Mouse (Mus musculus) CH12.LX (cell line): ENCODE data around the gene Cby1. TPM values are rescaled to one million over a fixed set of nuclear protein-coding genes. Genes with fewer than 3 reads are reported as not detected.

Experiments
- DNase-seq: peaks from one replicate; pipeline ENCODE4 v3.0.0-alpha.2; 2013; ENCODE audit errors: extremely low read depth
- H3K27ac ChIP-seq: 2 replicates; pipeline ENCODE4 v1.5.1; 2012; ENCODE audit warnings: low read depth, mild to moderate bottlenecking, control low read depth, moderate library complexity; ENCODE audit not compliant: insufficient read depth
- H3K27me3 ChIP-seq: replicated peaks from 2 replicates; pipeline ENCODE3; 2012; ENCODE audit warnings: inconsistent platforms
- H3K36me3 ChIP-seq, 2 experiments: replicated peaks in 1 of 2; 2 replicates each; pipeline versions ENCODE3 to v1.6.1; 2012; ENCODE audit warnings: inconsistent platforms in 1 of 2, low read length in 1 of 2, mild to moderate bottlenecking in 1 of 2, mixed read lengths in 1 of 2, moderate library complexity in 1 of 2; ENCODE audit not compliant: control insufficient read depth in 1 of 2, insufficient read depth in 1 of 2
- H3K4me1 ChIP-seq, 2 experiments: 2 replicates each; pipeline ENCODE4 v1.6.1; 2012; ENCODE audit warnings: inconsistent platforms in 1 of 2, moderate library complexity in 1 of 2; ENCODE audit not compliant: insufficient read depth in 2 of 2, control insufficient read depth in 1 of 2
- H3K4me2 ChIP-seq: 2 replicates; pipeline ENCODE4 v1.6.1; 2012; ENCODE audit warnings: low read depth, mild to moderate bottlenecking, control low read depth; ENCODE audit not compliant: poor library complexity, insufficient read depth, severe bottlenecking
- H3K4me3 ChIP-seq, 3 experiments: fragments of 150-350 bp in 1 of 3; sonication (generic) in 1 of 3; replicated peaks in 1 of 3; 2 replicates each; pipeline versions ENCODE3 to v1.5.1; 2011 to 2012; ENCODE audit warnings: low read depth in 2 of 3, low read length in 2 of 3, mild to moderate bottlenecking in 2 of 3, moderate library complexity in 2 of 3, control low read depth in 1 of 3, improper control_type of control experiment in 1 of 3, inconsistent platforms in 1 of 3, mixed read lengths in 1 of 3; ENCODE audit not compliant: poor library complexity in 1 of 3
- H3K79me2 ChIP-seq: replicated peaks from 2 replicates; pipeline ENCODE4 v1.6.1; 2012; ENCODE audit warnings: mild to moderate bottlenecking, moderate library complexity; ENCODE audit not compliant: control insufficient read depth, poor library complexity, insufficient read depth, severe bottlenecking; ENCODE audit errors: extremely low read depth
- H3K9ac ChIP-seq: 2 replicates; pipeline ENCODE4 v1.6.1; 2012; ENCODE audit warnings: low read depth, mild to moderate bottlenecking, control low read depth, moderate library complexity; ENCODE audit not compliant: insufficient read depth
- H3K9me3 ChIP-seq: replicated peaks from 2 replicates; pipeline ENCODE3; 2012; ENCODE audit warnings: low read length, inconsistent platforms, mixed read lengths
- BHLHE40 ChIP-seq: IDR thresholded peaks from 2 replicates; pipeline ENCODE4 v1.6.1; 2011; ENCODE audit warnings: mild to moderate bottlenecking, low read depth, low read length, improper control_type of control experiment
- CHD1 ChIP-seq: IDR thresholded peaks from 2 replicates; pipeline ENCODE4 v1.6.1; 2012; ENCODE audit warnings: low read depth, low read length, improper control_type of control experiment, inconsistent platforms
- CHD2 ChIP-seq: IDR thresholded peaks from 2 replicates; pipeline ENCODE4 v1.6.1; 2011; ENCODE audit warnings: low read length, improper control_type of control experiment
- ETS1 ChIP-seq: conservative IDR thresholded peaks from 2 replicates; pipeline ENCODE4 v1.6.1; 2012; ENCODE audit warnings: low read depth, mild to moderate bottlenecking, inconsistent platforms, low read length, improper control_type of control experiment, moderate library complexity
- GABPA ChIP-seq: IDR thresholded peaks from 2 replicates; pipeline ENCODE4 v1.6.1; 2012; ENCODE audit warnings: low read depth, low read length, improper control_type of control experiment, inconsistent platforms; ENCODE audit not compliant: insufficient replicate concordance
- JUN ChIP-seq: IDR thresholded peaks from 2 replicates; pipeline ENCODE4 v1.6.1; 2011; ENCODE audit warnings: low read depth, mild to moderate bottlenecking, low read length, improper control_type of control experiment, moderate library complexity; ENCODE audit not compliant: insufficient read depth
- JUND ChIP-seq: conservative IDR thresholded peaks from 2 replicates; pipeline ENCODE4 v1.6.1; 2011; ENCODE audit warnings: low read depth, low read length, improper control_type of control experiment
- KAT2A ChIP-seq: IDR thresholded peaks from 2 replicates; pipeline ENCODE4 v1.6.1; 2012; ENCODE audit warnings: low read length, improper control_type of control experiment, inconsistent platforms; ENCODE audit not compliant: insufficient replicate concordance
- MAX ChIP-seq: IDR thresholded peaks from 2 replicates; pipeline ENCODE4 v1.6.1; 2011; ENCODE audit warnings: low read length, improper control_type of control experiment
- MXI1 ChIP-seq: IDR thresholded peaks from 2 replicates; pipeline ENCODE4 v1.6.1; 2011; ENCODE audit warnings: mild to moderate bottlenecking, low read depth, low read length, improper control_type of control experiment
- NELFE ChIP-seq: IDR thresholded peaks from 2 replicates; pipeline ENCODE4 v1.6.1; 2011; ENCODE audit warnings: low read depth, low read length, improper control_type of control experiment
- POLR2AphosphoS2 ChIP-seq: IDR thresholded peaks from 2 replicates; pipeline ENCODE4 v1.6.1; 2011; ENCODE audit warnings: low read depth, low read length, improper control_type of control experiment
- RCOR1 ChIP-seq: conservative IDR thresholded peaks from 2 replicates; pipeline ENCODE4 v1.6.1; 2012; ENCODE audit warnings: low read depth, mild to moderate bottlenecking, inconsistent platforms, low read length, improper control_type of control experiment
- TCF12 ChIP-seq: IDR thresholded peaks from 2 replicates; pipeline ENCODE4 v1.6.1; 2014; ENCODE audit warnings: low read depth, mild to moderate bottlenecking, inconsistent platforms, low read length, improper control_type of control experiment
- USF1 ChIP-seq: IDR thresholded peaks from 2 replicates; pipeline ENCODE4 v1.6.1; 2014; ENCODE audit warnings: low read depth, mild to moderate bottlenecking, inconsistent platforms, low read length, improper control_type of control experiment
- USF2 ChIP-seq: conservative IDR thresholded peaks from 2 replicates; pipeline ENCODE4 v1.6.1; 2011; ENCODE audit warnings: low read depth, low read length, improper control_type of control experiment
- ZMIZ1 ChIP-seq: IDR thresholded peaks from 2 replicates; pipeline ENCODE4 v1.6.1; 2012; ENCODE audit warnings: low read depth, mild to moderate bottlenecking, inconsistent platforms, low read length, improper control_type of control experiment
- dilution Hi-C: fragments of 300-500 bp; cut with MboI; formaldehyde crosslinking; loops from 2 replicates; pipeline ENCODE4 v1.14.3; 2020; ENCODE audit warnings: low sequenced_read_pairs; ENCODE audit not compliant: extremely low pct_unique_long_range_greater_than_20kb, extremely low pct_ligation_motif_present
- in situ Hi-C: fragments of 300-500 bp; cut with MboI; formaldehyde crosslinking; loops from 3 replicates; pipeline ENCODE4 v1.14.3; 2019; ENCODE audit warnings: low sequenced_read_pairs, low pct_ligation_motif_present, low pct_unique_long_range_greater_than_20kb, mixed read lengths
- polyA plus RNA-seq: library from polyadenylated mRNA; unstranded; fragments of >175 nt; gene quantifications from 2 replicates; pipeline ENCODE4 v1.2.1, GENCODE M21; 2012; ENCODE audit warnings: low read depth; ENCODE audit not compliant: insufficient read length
- total RNA-seq, 2 experiments: library from RNA; depleted of rRNA; stranded (reverse); fragments of 300-350 nt in 1 of 2; fragments of >200 nt in 1 of 2; gene quantifications; 2 replicates each; pipeline ENCODE4 v1.2.3; 2012 to 2014

Gene Cby1
- total and polyA plus RNA-seq, 3 experiments = 16.9 to 19.3 (median 17.6) TPM

GRCm38 (mm10) chr15:79716710-79717109 lies 57.7 kb downstream of the Cby1 start:
- Histone ChIP-seq H3K9me3 (no peaks in the 10 kb centered on the region), H3K27me3 (no peaks in the 10 kb centered on the region), H3K9ac (no peak overlapping the region), H3K27ac (no peak overlapping the region), H3K4me3 (no peak overlapping the region), H3K4me1 (no peaks in the 10 kb centered on the region), H3K79me2 (no peaks in the 10 kb centered on the region), H3K4me2 (no peak overlapping the region), H3K36me3 (peaks cover 84 to 95% of the 10 kb centered on the region in 2 experiments)
- dilution Hi-C loops (no loop called here), in situ Hi-C loops (no loop called here)
- TF ChIP-seq CHD1 (no peak), JUND (no peak), TCF12 (no peak), ETS1 (no peak), BHLHE40 (no peak), MAX (no peak), ZMIZ1 (no peak), CHD2 (no peak), NELFE (no peak), MXI1 (no peak), POLR2AphosphoS2 (no peak), USF2 (no peak), GABPA (no peak), RCOR1 (no peak), JUN (no peak), USF1 (no peak), KAT2A (no peak)
- DNase-seq = no peak

Other genes starting within 250 kb of the Cby1 start
- 33.3 and 46.7 TPM in 2 replicates for gene Csnk1e, start 203.6 kb upstream of the Cby1 start, total RNA-seq (2012; rRNA removed)
- gene Csnk1e, start 203.6 kb upstream of the Cby1 start, total RNA-seq (2014; rRNA removed) = 10.4 and 12.2 TPM in 2 replicates
- gene Csnk1e, start 203.6 kb upstream of the Cby1 start, polyA plus RNA-seq = 16.8 and 18.5 TPM in 2 replicates
- not detected in 2 replicates for gene Kcnj4, start 154.0 kb upstream of the Cby1 start, total RNA-seq (2012; rRNA removed)
- gene Kcnj4, start 154.0 kb upstream of the Cby1 start, total RNA-seq (2014; rRNA removed) = not detected in 2 replicates
- not detected in 2 replicates for gene Kcnj4, start 154.0 kb upstream of the Cby1 start, polyA plus RNA-seq
- gene Kdelr3, start 142.8 kb upstream of the Cby1 start, total RNA-seq (2012; rRNA removed) = 7.3 and 7.4 TPM in 2 replicates
- 0.88 and 0.94 TPM in 2 replicates for gene Kdelr3, start 142.8 kb upstream of the Cby1 start, total RNA-seq (2014; rRNA removed)
- gene Kdelr3, start 142.8 kb upstream of the Cby1 start, polyA plus RNA-seq = 0.33 and 0.80 TPM in 2 replicates
- 81.3 and 93.0 TPM in 2 replicates for gene Ddx17, start 112.5 kb upstream of the Cby1 start, total RNA-seq (2012; rRNA removed)
- gene Ddx17, start 112.5 kb upstream of the Cby1 start, total RNA-seq (2014; rRNA removed) = 79.8 and 84.6 TPM in 2 replicates
- gene Ddx17, start 112.5 kb upstream of the Cby1 start, polyA plus RNA-seq = 108 and 114 TPM in 2 replicates
- gene Dmc1, start 54.1 kb upstream of the Cby1 start, total RNA-seq (2012; rRNA removed) = not detected in 2 replicates
- gene Dmc1, start 54.1 kb upstream of the Cby1 start, total RNA-seq (2014; rRNA removed) = not detected in 2 replicates
- not detected in 2 replicates for gene Dmc1, start 54.1 kb upstream of the Cby1 start, polyA plus RNA-seq
- gene Fam227a, start 243 bp upstream of the Cby1 start, total RNA-seq (2012; rRNA removed) = 0.34 and 0.42 TPM in 2 replicates
- 0.12 and 0.48 TPM in 2 replicates for gene Fam227a, start 243 bp upstream of the Cby1 start, total RNA-seq (2014; rRNA removed)
- 0.20 and 0.31 TPM in 2 replicates for gene Fam227a, start 243 bp upstream of the Cby1 start, polyA plus RNA-seq
- gene Tomm22, start 11.7 kb downstream of the Cby1 start, total RNA-seq (2012; rRNA removed) = 109 and 142 TPM in 2 replicates
- 495 and 496 TPM in 2 replicates for gene Tomm22, start 11.7 kb downstream of the Cby1 start, total RNA-seq (2014; rRNA removed)
- gene Tomm22, start 11.7 kb downstream of the Cby1 start, polyA plus RNA-seq = 212 and 234 TPM in 2 replicates
- 34.9 and 41.0 TPM in 2 replicates for gene Josd1, start 28.7 kb downstream of the Cby1 start, total RNA-seq (2012; rRNA removed)
- 48.3 and 50.6 TPM in 2 replicates for gene Josd1, start 28.7 kb downstream of the Cby1 start, total RNA-seq (2014; rRNA removed)
- gene Josd1, start 28.7 kb downstream of the Cby1 start, polyA plus RNA-seq = 28.2 and 30.1 TPM in 2 replicates
- 32.9 and 34.2 TPM in 2 replicates for gene Gtpbp1, start 31.6 kb downstream of the Cby1 start, total RNA-seq (2012; rRNA removed)
- gene Gtpbp1, start 31.6 kb downstream of the Cby1 start, total RNA-seq (2014; rRNA removed) = 25.3 and 25.5 TPM in 2 replicates
- gene Gtpbp1, start 31.6 kb downstream of the Cby1 start, polyA plus RNA-seq = 45.2 and 45.3 TPM in 2 replicates
- 20.1 and 26.5 TPM in 2 replicates for gene Sun2, start 83.3 kb downstream of the Cby1 start, total RNA-seq (2012; rRNA removed)
- gene Sun2, start 83.3 kb downstream of the Cby1 start, total RNA-seq (2014; rRNA removed) = 18.6 and 20.8 TPM in 2 replicates
- gene Sun2, start 83.3 kb downstream of the Cby1 start, polyA plus RNA-seq = 19.7 and 22.3 TPM in 2 replicates
- gene Dnal4, start 118.7 kb downstream of the Cby1 start, total RNA-seq (2012; rRNA removed) = 16.5 and 20.9 TPM in 2 replicates
- 11.3 and 11.7 TPM in 2 replicates for gene Dnal4, start 118.7 kb downstream of the Cby1 start, total RNA-seq (2014; rRNA removed)
- gene Dnal4, start 118.7 kb downstream of the Cby1 start, polyA plus RNA-seq = 17.8 and 18.5 TPM in 2 replicates
- gene Nptxr, start 145.6 kb downstream of the Cby1 start, total RNA-seq (2012; rRNA removed) = 0.92 and 2.1 TPM in 2 replicates
- 0.09 TPM in 1 of 2 replicates, not detected in the other for gene Nptxr, start 145.6 kb downstream of the Cby1 start, total RNA-seq (2014; rRNA removed)
- gene Nptxr, start 145.6 kb downstream of the Cby1 start, polyA plus RNA-seq = 0.14 and 0.16 TPM in 2 replicates
- gene Npcd, start 175.0 kb downstream of the Cby1 start, total RNA-seq (2012; rRNA removed) = 0.59 and 0.67 TPM in 2 replicates
- gene Npcd, start 175.0 kb downstream of the Cby1 start, total RNA-seq (2014; rRNA removed) = not detected in 2 replicates
- gene Npcd, start 175.0 kb downstream of the Cby1 start, polyA plus RNA-seq = not detected in 2 replicates
- gene Cbx6, start 175.5 kb downstream of the Cby1 start, total RNA-seq (2012; rRNA removed) = 29.9 and 30.0 TPM in 2 replicates
- gene Cbx6, start 175.5 kb downstream of the Cby1 start, total RNA-seq (2014; rRNA removed) = 10.0 and 11.1 TPM in 2 replicates
- 38.1 and 40.7 TPM in 2 replicates for gene Cbx6, start 175.5 kb downstream of the Cby1 start, polyA plus RNA-seq
- gene Apobec3, start 232.5 kb downstream of the Cby1 start, total RNA-seq (2012; rRNA removed) = 3.9 and 4.7 TPM in 2 replicates
- 8.7 and 10.4 TPM in 2 replicates for gene Apobec3, start 232.5 kb downstream of the Cby1 start, total RNA-seq (2014; rRNA removed)
- gene Apobec3, start 232.5 kb downstream of the Cby1 start, polyA plus RNA-seq = 94.3 and 98.5 TPM in 2 replicates